23 mouse cellular contexts compared by ENCODE assay signal in the genomic region with DNA sequence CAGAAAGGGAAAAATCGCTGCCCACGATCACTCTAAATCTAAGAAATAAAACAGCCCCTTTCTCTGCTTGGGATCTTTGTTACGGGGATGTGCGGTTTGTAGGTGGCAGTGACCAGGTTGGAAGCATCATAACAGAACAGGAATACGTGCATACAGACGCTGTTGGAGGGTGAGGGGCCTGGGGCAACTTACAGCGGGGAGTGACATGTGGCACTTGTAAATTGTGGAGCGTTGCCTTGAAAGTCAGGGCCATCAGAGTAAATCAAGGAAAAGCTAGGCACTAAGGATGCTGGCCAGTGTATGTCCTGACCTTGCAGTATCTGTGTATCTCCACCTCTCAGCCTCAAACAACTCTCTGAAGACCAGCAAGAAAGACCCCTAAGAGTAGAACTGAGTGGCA. TPM values are rescaled to one million over a fixed set of nuclear protein-coding genes. Genes with fewer than 3 reads are reported as not detected.
DNase-seq lines count a peak whose midpoint lies in the region; ATAC-seq and TF ChIP-seq lines count a peak whose summit lies in the region.
"Had no signal": no experiment of that assay in that cellular context is flagged by ENCODE, and none has a peak within 500 bp of the region (broad histone marks: within the 10 kb centered on the region; RNA-seq: fewer than 3 reads in every experiment).

No protein-coding gene starts in this region.

- no peak for TF ChIP-seq CTCF in thymus, adult 2 months (IDR thresholded peaks at IDR 0.05; ENCODE audit: borderline replicate concordance, control insufficient read depth, extremely low read depth, insufficient read depth, low read length, poor library complexity)

- H3K9ac ChIP-seq in heart, embryonic 13.5 days, result no peak overlapping the region
- H3K9ac ChIP-seq: forebrain, embryonic 15.5 days; hindbrain, embryonic 13.5 days; limb, embryonic 12.5 days; liver, postnatal 0 days; midbrain, embryonic 15.5 days; neural tube, embryonic 13.5 days; stomach, embryonic 15.5 days had no signal

- WGBS in heart, embryonic 13.5 days, result 81% methylated on average over 8 of the region's 8 CpGs
- 30% methylated on average over 8 of the region's 8 CpGs for WGBS in thymus, adult 2 months

- H3K4me2 ChIP-seq in heart, embryonic 13.5 days, result peak overlapping the region; percentile 16; the same call in 1 of the 2 replicates
- H3K4me2 ChIP-seq: forebrain, embryonic 15.5 days; hindbrain, embryonic 13.5 days; limb, embryonic 12.5 days; liver, embryonic 11.5 days; midbrain, embryonic 15.5 days; neural tube, embryonic 13.5 days; stomach, embryonic 15.5 days had no signal

- H3K9me3 ChIP-seq in heart, embryonic 13.5 days, result no peaks in the 10 kb centered on the region
- H3K9me3 ChIP-seq: forebrain, embryonic 15.5 days; hindbrain, embryonic 13.5 days; limb, embryonic 12.5 days; midbrain, embryonic 15.5 days; neural tube, embryonic 13.5 days; stomach, embryonic 15.5 days had no signal

- intact Hi-C loops in heart, postnatal 14 days (cut with DNase I), result no loop called here

- H3K27ac ChIP-seq in heart, embryonic 13.5 days (replicated peaks), result no peak overlapping the region
- H3K27ac ChIP-seq in thymus, adult 2 months (ENCODE audit: control insufficient read depth, insufficient read depth, low read length), result peak overlapping the region; percentile 85
- H3K27ac ChIP-seq: forebrain, embryonic 15.5 days; hindbrain, embryonic 13.5 days; limb, embryonic 12.5 days; midbrain, embryonic 15.5 days; neural tube, embryonic 13.5 days had no signal

- peaks cover 47% of the 10 kb centered on the region for H3K27me3 ChIP-seq in heart, embryonic 13.5 days (replicated peaks)
- H3K27me3 ChIP-seq in thymus, adult 2 months (ENCODE audit: control insufficient read depth, insufficient read depth, low read length), result no peaks in the 10 kb centered on the region

- H3K36me3 ChIP-seq in heart, embryonic 13.5 days, result no peaks in the 10 kb centered on the region
- no peaks in the 10 kb centered on the region for H3K36me3 ChIP-seq in thymus, adult 2 months (ENCODE audit: control insufficient read depth, insufficient read depth, low read length)
- H3K36me3 ChIP-seq: forebrain, embryonic 15.5 days; hindbrain, embryonic 13.5 days; limb, embryonic 12.5 days; midbrain, embryonic 15.5 days; neural tube, embryonic 13.5 days; stomach, embryonic 15.5 days had no signal

- ATAC-seq in CD4-positive, CD25-positive, alpha-beta regulatory T cell, adult 4 months, result no peak
- ATAC-seq in heart, embryonic 13.5 days (ENCODE audit: extremely low read depth, insufficient number of reproducible peaks, low FRiP score, low TSS enrichment), result no peak
- ATAC-seq: forebrain, embryonic 15.5 days; liver, postnatal 0 days; midbrain, embryonic 15.5 days had no signal

- no peak for TF ChIP-seq POLR2A in thymus, adult 2 months (IDR thresholded peaks at IDR 0.05; ENCODE audit: control insufficient read depth, extremely low read depth, insufficient read depth, low read length, poor library complexity)

- no peak overlapping the region for H3K4me3 ChIP-seq in heart, embryonic 13.5 days
- H3K4me3 ChIP-seq in thymus, adult 2 months (ENCODE audit: control insufficient read depth, insufficient read depth, low read length), result peak overlapping the region; percentile 53
- H3K4me3 ChIP-seq: forebrain, embryonic 15.5 days; hindbrain, embryonic 13.5 days; limb, embryonic 12.5 days; midbrain, embryonic 15.5 days; neural tube, embryonic 13.5 days; stomach, embryonic 15.5 days had no signal

- DNase-seq in CD4-positive, CD25-positive, alpha-beta regulatory T cell, adult 2 months (ENCODE audit: low read depth, low spot score), result peak; percentile 47
- DNase-seq in heart, postnatal 14 days, result no peak
- DNase-seq in thymus, adult 2 months, result no peak
- no peak for DNase-seq in thymus, postnatal 10 days (ENCODE audit: low spot score in 2 of 2)
- no peak for DNase-seq in MN1 (ENCODE audit: low spot score)
- DNase-seq: adrenal gland, postnatal 10 days; cerebellum, adult 2 months; gastrocnemius, postnatal 14 days; heart, postnatal 36 days; kidney, adult 18-20 months; liver, postnatal 0 days; retina, postnatal 1 day; right cerebral cortex, postnatal 25 days had no signal

- H3K4me1 ChIP-seq in heart, embryonic 13.5 days, result peaks cover 21% of the 10 kb centered on the region
- H3K4me1 ChIP-seq in thymus, adult 2 months (replicated peaks; ENCODE audit: control insufficient read depth, insufficient read depth, low read length), result peaks cover 72% of the 10 kb centered on the region

RNA-seq across cellular contexts. Expression of a gene that starts 59.9 kb away (rescaled TPM):
- polyA plus RNA-seq in CD4-positive, CD25-positive, alpha-beta regulatory T cell, adult 4 months (2017; shearing (Covaris generic)), result 100 to 1,000 TPM; 443 to 540 TPM
- polyA plus RNA-seq in heart, embryonic 13.5 days (2015; fragmentation: Nextera tagmentation; extraction: Ambion mirVana), result 0.42 and 0.55 TPM in 2 replicates
- 1 to 10 TPM; 1.4 to 7.9 TPM for total RNA-seq in heart, postnatal 14 days (2021)
- polyA plus RNA-seq in thymus, adult 2 months (2012; rRNA removed), result 559 and 663 TPM in 2 replicates
- total RNA-seq: left cerebral cortex, postnatal 14 days had no signal

Comparison
In these comparisons a context has a peak if more than half of its experiments do, and no peak if none do; other contexts are left out.
1. RNA of a gene that starts 59.9 kb away (polyA plus RNA-seq): 559 to 663 TPM in thymus, adult 2 months and 443 to 540 TPM in CD4-positive, CD25-positive, alpha-beta regulatory T cell, adult 4 months; 0.42 to 0.55 TPM in heart, embryonic 13.5 days; every median in the first group is over 100 times any median in the second.